Mouse (Mus musculus): ENCODE results near the gene Ppp1r36.

GRCm38 (mm10) chr12:76372881-76373818, 44.2 kb upstream of the Ppp1r36 start:
- TF ChIP-seq POLR2A (IDR thresholded peaks at IDR 0.05; ENCODE audit: extremely low read depth, insufficient read depth, low read length) (no peak), CTCF (IDR thresholded peaks at IDR 0.05; ENCODE audit: extremely low read depth, insufficient read depth, low read length) (no peak)
